Mouse (Mus musculus) hindbrain, embryonic 11.5 days (tissue): ENCODE measurements at regions not wholly inside any gene's neighbourhood (a gene's known extent, or its start where the extent isn't known, plus 50 kb on each side); places are given as distances from the start of the nearest gene placed in this dataset.

Source experiments
- ATAC-seq: fragments of 200-750 bp; cut with Nextera tagmentation; 2 replicates; pipeline ENCODE4 v1.8.0; 2017; ENCODE audit warnings: mild to moderate bottlenecking, moderate TSS enrichment, moderate library complexity; ENCODE audit not compliant: low FRiP score
- DNase-seq: peaks from one replicate; pipeline ENCODE4 v3.0.0-alpha.2; 2015; ENCODE audit warnings: low spot score
- H3K27ac ChIP-seq: fragments of 300-500 bp; sonication (generic); 2 replicates; pipeline ENCODE4 v1.5.1; 2014; ENCODE audit warnings: mild to moderate bottlenecking, low read depth, low read length
- H3K27me3 ChIP-seq: fragments of 300-500 bp; sonication (generic); 2 replicates; pipeline ENCODE4 v1.6.1; 2014; ENCODE audit warnings: mild to moderate bottlenecking, low read length, moderate library complexity, mixed read lengths; ENCODE audit not compliant: control insufficient read depth, insufficient read depth
- H3K36me3 ChIP-seq: fragments of 300-500 bp; sonication (generic); 2 replicates; pipeline ENCODE4 v1.6.1; 2014; ENCODE audit warnings: mild to moderate bottlenecking, low read length, moderate library complexity, mixed read lengths; ENCODE audit not compliant: control insufficient read depth, insufficient read depth
- H3K4me1 ChIP-seq: fragments of 300-500 bp; sonication (generic); replicated peaks from 2 replicates; pipeline ENCODE4 v1.6.1; 2014; ENCODE audit warnings: low read length, mixed read lengths; ENCODE audit not compliant: control insufficient read depth, insufficient read depth
- H3K4me2 ChIP-seq: fragments of 300-500 bp; sonication (generic); replicated peaks from 2 replicates; pipeline ENCODE4 v1.6.1; 2014; ENCODE audit warnings: mild to moderate bottlenecking, low read depth, low read length
- H3K4me3 ChIP-seq: fragments of 300-500 bp; sonication (generic); 2 replicates; pipeline ENCODE4 v1.5.1; 2014; ENCODE audit warnings: low read depth, low read length
- H3K9ac ChIP-seq: fragments of 300-500 bp; sonication (generic); 2 replicates; pipeline ENCODE4 v1.6.1; 2014; ENCODE audit warnings: low read depth, low read length
- H3K9me3 ChIP-seq: fragments of 300-500 bp; sonication (generic); 2 replicates; pipeline ENCODE4 v1.6.1; 2016; ENCODE audit warnings: low read length; ENCODE audit not compliant: control insufficient read depth
- WGBS: fragments of 180-500 bp; shearing (Covaris S2); extraction: QIAGEN DNeasy Blood & Tissue Kit; methylation state at CpG from one replicate; pipeline ENCODE4 v1.1.7; 2014; 5-methylcytosine and 5-hydroxymethylcytosine counted together

DNA sequence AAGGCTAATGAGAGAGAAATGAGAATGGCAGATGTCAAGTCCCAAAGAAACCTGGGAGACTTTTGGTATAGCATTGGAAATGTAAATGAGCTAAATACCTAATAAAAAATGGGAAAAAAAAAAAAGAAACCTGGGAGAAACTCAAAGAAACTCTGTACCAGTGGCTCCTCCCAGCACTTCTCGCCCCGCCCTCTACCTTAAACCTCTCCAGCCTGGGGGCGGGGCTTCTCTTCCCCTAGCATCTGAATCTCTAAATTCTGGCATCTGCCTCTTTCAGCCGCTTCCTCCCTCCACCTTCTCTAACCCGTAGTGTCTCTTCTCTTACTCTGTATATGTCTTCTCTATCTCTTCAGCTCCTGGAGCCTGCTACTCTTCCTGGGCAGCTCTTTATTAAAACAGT lies 53.2 kb downstream of the Gpr6 start:
- H3K36me3 ChIP-seq, result no peaks in the 10 kb centered on the region
- DNase-seq, result no peak

DNA sequence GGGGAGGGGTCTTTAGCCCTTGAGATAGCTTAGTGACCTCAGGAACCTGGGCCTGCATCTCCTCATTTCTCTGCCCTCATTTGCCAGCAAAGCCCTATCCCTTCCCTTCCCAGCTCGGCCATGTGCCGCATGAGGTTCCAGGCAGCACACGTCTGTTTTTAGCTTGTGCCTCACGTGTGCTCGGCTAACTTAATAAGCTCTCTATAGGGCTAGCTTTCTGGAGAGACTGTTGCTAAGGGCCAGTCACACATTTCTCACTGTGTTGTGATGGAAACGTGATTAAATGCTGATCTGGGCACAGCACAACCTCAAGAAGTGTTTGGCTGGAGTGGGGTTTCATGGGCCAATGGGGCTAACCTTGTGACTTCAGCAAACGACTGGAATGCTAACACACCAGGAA lies 55.5 kb downstream of the Gpr6 start:
- Histone ChIP-seq H3K9ac (no peak overlapping the region), H3K4me2 (no peak overlapping the region), H3K4me1 (no peaks in the 10 kb centered on the region), H3K36me3 (no peaks in the 10 kb centered on the region), H3K27me3 (no peaks in the 10 kb centered on the region), H3K9me3 (no peaks in the 10 kb centered on the region), H3K27ac (no peak overlapping the region), H3K4me3 (no peak overlapping the region)
- DNase-seq (no peak), ATAC-seq (no peak)
- WGBS, result 47% methylated on average over 7 of the region's 7 CpGs

More for the DNA sequence above, 53.2 kb downstream of the Gpr6 start:
- 56% methylated on average over 5 of the region's 5 CpGs for WGBS
- no peak overlapping the region for H3K27ac ChIP-seq
- no peak overlapping the region for H3K4me3 ChIP-seq
- no peak overlapping the region for H3K9ac ChIP-seq
- H3K4me2 ChIP-seq, result no peak overlapping the region
- H3K27me3 ChIP-seq, result no peaks in the 10 kb centered on the region
- ATAC-seq, result no peak
- H3K9me3 ChIP-seq, result no peaks in the 10 kb centered on the region
- no peaks in the 10 kb centered on the region for H3K4me1 ChIP-seq

DNA sequence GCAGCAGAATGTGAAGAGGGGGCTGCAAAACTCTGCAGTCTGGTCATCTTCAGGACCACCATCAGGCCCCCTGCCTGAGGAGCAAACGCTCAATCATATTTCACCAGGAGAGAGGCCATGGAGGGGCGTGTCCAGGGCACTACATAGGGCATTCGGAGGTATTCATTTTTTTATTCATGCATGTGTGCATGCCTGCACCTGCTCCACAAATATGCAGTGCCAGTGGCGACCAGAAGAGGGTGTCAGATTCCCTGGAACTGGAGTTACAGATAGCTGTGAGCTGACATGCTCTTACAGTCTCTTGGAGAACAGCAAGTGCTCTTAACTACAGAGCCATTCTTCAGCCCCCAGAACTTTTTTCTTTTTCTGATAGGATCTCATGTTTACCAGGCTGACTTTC lies 56.4 kb downstream of the Gpr6 start:
- Histone ChIP-seq H3K4me2 (no peak overlapping the region), H3K27me3 (no peaks in the 10 kb centered on the region), H3K36me3 (no peaks in the 10 kb centered on the region), H3K4me3 (no peak overlapping the region), H3K4me1 (no peaks in the 10 kb centered on the region), H3K27ac (no peak overlapping the region), H3K9ac (no peak overlapping the region), H3K9me3 (no peaks in the 10 kb centered on the region)
- WGBS, result 29% methylated on average over 4 of the region's 4 CpGs
- ATAC-seq, result peak; percentile 63
- peak; percentile 80 for DNase-seq

DNA sequence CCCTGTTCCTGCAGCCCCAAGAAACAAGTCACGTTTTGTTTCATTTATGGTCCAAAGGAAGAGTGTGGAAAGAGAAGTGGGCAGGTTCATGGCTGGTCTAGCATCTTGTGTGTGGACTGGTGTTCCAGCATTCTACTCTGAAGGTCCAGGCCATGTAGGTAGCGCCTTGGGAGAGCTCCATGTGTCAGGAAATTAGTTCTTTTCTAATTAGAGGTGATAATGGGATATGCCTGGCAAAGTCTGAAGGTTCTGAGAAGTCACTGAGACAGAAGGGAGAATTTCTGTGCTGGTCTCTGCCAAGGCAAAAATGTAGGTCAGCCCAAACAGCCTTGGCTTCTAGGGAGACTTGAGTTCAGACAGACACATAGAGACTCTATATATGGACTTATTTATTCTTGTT lies 61.5 kb downstream of the Gpr6 start:
- DNase-seq (no peak), ATAC-seq (no peak)
- WGBS, result 86% methylated on average over 2 of the region's 2 CpGs
- Histone ChIP-seq H3K4me2 (no peak overlapping the region), H3K9ac (no peak overlapping the region), H3K9me3 (no peaks in the 10 kb centered on the region), H3K27ac (no peak overlapping the region), H3K36me3 (no peaks in the 10 kb centered on the region), H3K4me1 (no peaks in the 10 kb centered on the region), H3K27me3 (no peaks in the 10 kb centered on the region), H3K4me3 (no peak overlapping the region)

DNA sequence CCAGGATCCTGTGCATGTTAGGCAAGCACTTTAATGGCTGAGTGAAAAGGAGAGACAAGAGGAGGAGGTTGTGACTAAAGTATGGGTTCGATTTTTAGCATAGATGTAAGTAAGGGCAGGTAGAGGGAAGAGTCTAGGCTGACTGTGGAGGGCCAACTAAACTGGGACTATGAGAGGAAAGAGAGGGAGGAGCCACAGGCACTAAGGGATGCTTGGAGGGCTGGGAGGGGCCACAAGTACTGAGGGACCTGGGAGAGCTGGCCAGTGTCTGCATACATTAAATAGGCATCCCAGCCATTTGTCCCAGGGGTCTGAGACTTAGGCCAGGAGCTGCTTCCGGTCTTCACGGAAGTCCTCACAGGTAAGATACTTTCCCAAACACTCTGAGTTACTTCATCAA lies 64.2 kb downstream of the Gpr6 start:
- no peaks in the 10 kb centered on the region for H3K27me3 ChIP-seq
- H3K4me1 ChIP-seq, result no peaks in the 10 kb centered on the region
- no peak overlapping the region for H3K27ac ChIP-seq
- H3K36me3 ChIP-seq, result no peaks in the 10 kb centered on the region
- ATAC-seq (no peak), DNase-seq (no peak)
- no peaks in the 10 kb centered on the region for H3K9me3 ChIP-seq
- H3K4me3 ChIP-seq, result no peak overlapping the region
- WGBS, result 87% methylated on average over 3 of the region's 3 CpGs
- no peak overlapping the region for H3K9ac ChIP-seq
- H3K4me2 ChIP-seq, result no peak overlapping the region

DNA sequence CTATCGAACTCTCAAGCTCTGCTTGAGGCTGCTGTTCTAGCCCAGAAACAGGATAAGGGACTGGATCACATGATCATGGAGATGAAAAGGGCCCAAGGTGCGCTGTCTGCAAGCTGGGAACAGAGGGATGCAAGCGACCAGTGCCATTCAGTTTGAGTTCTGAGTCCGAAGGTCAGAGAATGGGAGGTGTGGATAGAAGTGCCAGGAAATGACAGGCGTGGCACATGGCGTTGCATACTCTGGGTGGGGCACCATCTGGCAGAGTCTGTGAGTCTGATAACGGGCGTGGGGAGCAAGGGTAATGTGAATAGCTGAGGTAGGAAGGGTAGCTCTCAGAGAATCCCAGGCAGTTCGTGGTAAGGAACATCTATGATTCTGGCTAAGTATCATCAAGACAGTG lies 65.5 kb downstream of the Gpr6 start:
- 90% methylated on average over 9 of the region's 9 CpGs for WGBS
- Histone ChIP-seq H3K4me2 (no peak overlapping the region), H3K4me1 (no peaks in the 10 kb centered on the region), H3K9ac (no peak overlapping the region), H3K27me3 (no peaks in the 10 kb centered on the region), H3K36me3 (no peaks in the 10 kb centered on the region), H3K4me3 (no peak overlapping the region), H3K27ac (no peak overlapping the region), H3K9me3 (no peaks in the 10 kb centered on the region)
- DNase-seq, result no peak
- no peak for ATAC-seq

DNA sequence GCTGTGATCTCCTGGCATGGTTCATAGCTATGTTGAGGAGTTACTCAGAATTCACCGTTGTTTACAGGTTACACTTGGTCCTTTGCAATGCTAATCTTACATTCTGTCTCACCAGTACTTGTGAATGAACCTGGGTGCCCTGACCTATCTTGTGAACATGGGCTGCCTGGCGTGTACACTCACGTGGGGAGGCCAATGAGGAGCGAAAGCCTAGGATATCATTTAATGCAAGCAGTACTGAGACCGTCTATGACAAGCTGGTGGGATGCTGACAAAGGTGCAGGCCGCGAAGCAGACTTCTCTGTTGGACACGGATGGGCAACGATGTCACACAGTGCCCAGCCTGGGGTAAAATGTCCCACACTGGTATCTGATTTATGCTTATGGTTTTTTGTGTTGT lies 66.3 kb downstream of the Gpr6 start:
- ATAC-seq, result no peak
- H3K27me3 ChIP-seq, result no peaks in the 10 kb centered on the region
- DNase-seq, result no peak
- no peak overlapping the region for H3K4me3 ChIP-seq
- no peak overlapping the region for H3K4me2 ChIP-seq
- WGBS, result 89% methylated on average over 9 of the region's 9 CpGs
- H3K36me3 ChIP-seq, result no peaks in the 10 kb centered on the region
- no peak overlapping the region for H3K9ac ChIP-seq
- H3K9me3 ChIP-seq, result no peaks in the 10 kb centered on the region
- H3K27ac ChIP-seq, result no peak overlapping the region
- H3K4me1 ChIP-seq, result no peaks in the 10 kb centered on the region

DNA sequence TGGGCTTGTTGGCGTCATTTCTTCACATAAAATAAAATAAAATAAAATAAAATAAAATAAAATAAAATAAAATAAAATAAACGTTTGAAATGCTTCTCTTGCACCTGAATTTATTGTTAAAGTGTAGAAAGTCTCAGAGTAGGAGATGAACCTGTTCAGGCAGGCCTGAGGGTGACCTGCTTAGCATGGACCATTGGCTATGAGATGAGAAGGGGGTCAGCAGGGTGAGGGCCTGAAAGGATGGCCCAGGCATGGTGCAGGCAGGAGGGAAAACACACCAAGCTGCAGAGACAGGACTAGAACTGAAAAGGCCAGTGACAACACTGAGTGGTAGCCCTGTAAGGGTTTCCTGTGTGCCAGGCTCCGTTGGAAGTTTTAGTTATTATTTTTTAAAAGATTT lies 67.3 kb downstream of the Gpr6 start:
- no peak overlapping the region for H3K4me2 ChIP-seq
- H3K9ac ChIP-seq, result no peak overlapping the region
- H3K4me1 ChIP-seq, result no peaks in the 10 kb centered on the region
- H3K36me3 ChIP-seq, result no peaks in the 10 kb centered on the region
- ATAC-seq, result peak; percentile 61; the same call in 1 of the 2 replicates
- DNase-seq, result no peak
- H3K27ac ChIP-seq, result no peak overlapping the region
- H3K27me3 ChIP-seq, result no peaks in the 10 kb centered on the region
- 60% methylated on average over 3 of the region's 3 CpGs for WGBS
- no peaks in the 10 kb centered on the region for H3K9me3 ChIP-seq
- H3K4me3 ChIP-seq, result no peak overlapping the region

DNA sequence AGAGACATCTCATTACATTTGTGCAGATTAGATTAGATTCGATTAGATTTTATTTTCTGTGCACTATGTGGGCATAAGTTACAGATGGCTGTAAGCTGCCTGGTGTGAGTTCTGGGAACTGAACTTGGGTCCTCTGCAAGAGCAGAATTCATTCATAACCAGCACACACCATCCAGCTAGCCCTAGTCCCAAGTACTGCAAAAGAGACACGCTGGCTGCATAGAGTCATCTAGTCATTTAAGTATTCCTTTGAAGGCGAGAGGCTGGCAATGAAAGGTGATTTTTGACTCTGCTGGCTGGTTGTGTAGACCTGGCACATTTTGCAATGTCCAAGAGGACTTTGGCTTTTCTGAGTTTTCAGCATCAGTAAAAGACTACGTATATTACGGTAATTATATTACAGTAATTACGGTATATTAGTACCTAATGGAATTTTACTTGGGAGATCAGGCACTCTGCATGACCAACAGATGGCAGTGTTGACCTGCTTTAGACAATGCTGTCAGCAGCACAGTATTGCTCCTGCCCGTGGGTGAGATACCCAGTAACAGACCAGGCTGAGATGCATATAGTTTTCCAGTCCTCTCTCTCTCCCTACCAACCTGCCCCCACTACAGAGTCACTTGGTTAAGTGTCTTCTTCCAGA lies 67.9 kb downstream of the Gpr6 start:
- Histone ChIP-seq H3K27me3 (no peaks in the 10 kb centered on the region), H3K36me3 (no peaks in the 10 kb centered on the region), H3K9me3 (no peaks in the 10 kb centered on the region), H3K4me1 (no peaks in the 10 kb centered on the region), H3K4me2 (no peak overlapping the region), H3K9ac (no peak overlapping the region), H3K4me3 (no peak overlapping the region), H3K27ac (no peak overlapping the region)
- WGBS, result 29% methylated on average over 7 of the region's 7 CpGs
- peak; percentile 86 for DNase-seq
- ATAC-seq, result peak; percentile 86
